Mouse (Mus musculus) heart, adult 9 months (tissue): Measurements from ENCODE around the gene Mrps2.

Experiments
- DNase-seq, 2 experiments: peaks; one replicate each; pipeline ENCODE4 v3.0.0; 2022; ENCODE audit warnings: low spot score in 2 of 2

The Mrps2 gene

DNA sequence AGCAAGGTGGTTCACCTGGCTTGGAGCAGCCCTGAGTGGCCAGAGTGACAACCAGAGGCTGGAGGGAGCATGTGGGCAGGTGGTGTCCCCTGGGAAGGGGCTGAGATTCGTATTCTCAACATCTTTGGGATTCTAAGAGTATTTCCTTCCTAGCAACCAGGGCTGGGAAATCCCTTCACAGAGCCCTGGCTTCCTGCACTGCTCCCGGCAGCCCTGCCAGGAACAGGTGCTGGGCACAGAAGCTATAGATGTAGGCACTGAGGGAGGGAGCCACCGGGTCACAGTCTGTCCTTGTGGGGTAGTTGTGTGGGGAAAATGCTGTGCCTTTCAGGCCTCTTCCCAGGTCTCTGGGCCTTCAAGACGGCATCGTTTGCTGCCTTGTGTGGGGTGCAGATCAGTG, 52.7 kb downstream of the Mrps2 start:
- no peak for DNase-seq
